Mouse (Mus musculus): ENCODE results near the gene Nol9. TPM values are rescaled to one million over a fixed set of nuclear protein-coding genes. Genes with fewer than 3 reads are reported as not detected.
"Not testable (repeated sequence)": the region's sequence is repeated elsewhere in the genome, so short reads cannot be mapped to it uniquely, and the experiment has no call there.

The Nol9 gene
- total RNA-seq, 2 experiments from 2014 or later: 19.7 to 21.3 TPM

DNA sequence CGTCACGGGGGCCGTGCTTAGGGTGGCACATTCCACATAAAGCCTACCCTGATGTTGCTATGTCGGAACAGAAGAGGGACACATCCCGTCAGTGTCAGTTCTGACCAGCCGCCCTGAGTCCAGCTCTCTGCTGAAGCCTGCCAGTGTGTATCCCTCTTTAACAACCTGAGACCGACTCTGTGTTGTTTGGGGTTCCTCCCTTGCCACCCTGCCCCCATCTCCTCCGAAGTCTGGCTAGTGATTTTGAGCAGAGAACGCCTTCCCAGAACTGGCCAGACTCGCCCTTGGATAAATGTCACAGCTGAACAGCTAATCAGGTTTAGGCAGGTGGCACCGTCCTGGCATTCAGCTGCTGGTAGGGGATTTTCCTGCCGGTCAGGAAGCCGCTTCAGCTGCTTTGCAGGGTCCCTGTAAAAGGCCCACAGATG is 28.4 kb upstream of the Nol9 start:
- DNase-seq: no peak

DNA sequence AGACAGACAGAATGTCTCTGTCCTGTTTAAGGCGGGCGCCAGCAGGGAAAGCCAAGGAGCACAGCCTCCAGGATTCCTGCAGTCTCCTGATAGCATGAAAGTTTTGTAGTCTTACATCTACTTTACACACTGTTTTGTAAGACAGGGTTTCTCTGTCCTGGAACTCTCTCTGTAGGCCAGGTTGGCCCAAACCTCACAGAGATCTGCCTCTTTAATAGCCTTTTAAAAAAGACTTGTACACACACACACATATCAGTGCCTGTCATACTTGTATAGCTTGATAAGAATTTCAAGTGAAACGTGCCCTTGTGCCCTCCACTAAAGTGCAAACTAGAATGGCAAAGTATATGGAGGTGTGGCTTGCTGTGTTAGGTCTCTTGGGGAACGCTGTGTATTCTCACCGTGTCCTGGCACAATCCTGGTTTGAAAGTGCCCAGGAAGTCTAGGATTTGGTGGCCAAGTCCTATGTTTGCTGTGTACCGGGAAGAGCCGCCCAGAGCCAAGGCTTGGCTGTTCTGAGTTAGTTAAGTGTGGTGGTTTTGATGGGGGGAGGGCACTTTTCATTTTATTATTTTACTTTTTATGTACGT is 27.9 kb upstream of the Nol9 start:
- no peak for DNase-seq

DNA sequence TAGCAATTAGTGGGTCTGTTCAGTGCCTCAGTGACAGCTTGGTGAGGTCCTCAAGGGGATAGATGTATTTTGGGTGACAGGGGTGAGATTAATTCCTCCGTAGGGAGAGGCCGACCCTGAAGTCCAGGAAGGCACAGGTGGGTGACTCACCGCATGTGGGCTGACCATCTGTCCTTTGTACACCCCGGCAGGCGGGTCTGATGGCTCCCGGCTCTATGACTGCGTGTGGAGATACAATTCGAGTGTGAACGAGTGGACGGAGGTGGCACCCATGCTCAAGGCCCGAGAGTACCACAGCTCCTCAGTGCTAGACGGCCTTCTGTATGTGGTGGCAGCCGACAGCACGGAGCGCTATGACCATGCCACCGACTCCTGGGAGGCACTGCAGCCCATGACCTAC is 27.0 kb upstream of the Nol9 start:
- DNase-seq: no peak

DNA sequence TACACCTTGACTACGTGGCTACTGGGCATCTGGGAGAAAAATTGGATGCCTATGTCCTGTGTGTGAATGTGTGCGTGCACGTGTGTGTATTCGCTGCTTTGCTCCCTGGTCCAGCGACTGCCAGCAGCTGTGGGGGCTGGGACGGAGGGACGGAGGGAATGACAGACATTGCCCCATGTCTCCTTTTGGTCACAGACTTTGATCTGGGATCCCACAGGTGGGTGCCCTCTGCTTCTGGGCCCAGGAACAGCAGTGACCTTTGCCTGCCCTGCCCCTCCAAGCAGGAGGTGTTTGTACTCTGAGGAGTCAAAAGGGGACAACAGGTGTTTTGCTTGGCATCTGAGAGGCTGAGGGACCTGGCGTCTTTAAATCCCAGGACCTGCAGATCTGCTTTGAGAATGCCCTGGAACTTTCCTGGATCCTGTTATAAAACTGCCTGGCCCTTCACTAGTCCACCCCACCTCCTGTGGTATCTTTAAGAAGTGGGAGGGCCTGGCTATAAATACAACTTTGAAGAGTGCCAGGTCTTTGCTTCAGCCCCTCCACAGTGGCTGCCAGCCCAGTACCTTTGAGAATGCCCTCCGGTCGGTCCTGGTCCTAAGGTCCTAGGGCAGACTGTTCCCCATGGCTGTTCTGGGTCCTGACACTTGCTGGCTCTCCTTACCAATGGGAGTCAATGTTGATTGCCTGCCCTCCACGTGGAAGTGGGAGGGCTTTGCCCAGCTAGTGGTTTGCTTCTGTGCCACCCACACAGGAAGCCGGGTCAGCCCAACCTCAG is 25.9 kb upstream of the Nol9 start:
- DNase-seq: no peak

DNA sequence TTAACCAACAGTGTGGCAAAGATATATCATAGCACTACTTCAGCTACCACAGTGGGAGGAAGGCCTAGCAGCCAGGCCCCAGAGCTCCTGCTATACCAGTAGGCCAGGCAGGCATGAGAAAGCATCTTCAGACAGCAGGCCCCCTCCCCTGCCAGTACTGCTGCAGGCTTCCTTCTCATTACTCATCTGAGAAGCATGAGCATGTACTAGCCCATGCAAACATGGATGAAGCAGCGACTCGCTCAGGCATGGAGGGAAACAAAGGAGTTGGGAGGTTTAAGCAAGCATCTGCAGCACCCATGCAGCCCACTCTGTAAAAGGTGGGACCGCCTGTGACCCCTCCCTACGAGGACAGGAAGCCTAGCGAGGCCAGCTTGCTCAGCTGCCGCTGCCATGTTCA is 20.0 kb upstream of the Nol9 start:
- DNase-seq: no peak

DNA sequence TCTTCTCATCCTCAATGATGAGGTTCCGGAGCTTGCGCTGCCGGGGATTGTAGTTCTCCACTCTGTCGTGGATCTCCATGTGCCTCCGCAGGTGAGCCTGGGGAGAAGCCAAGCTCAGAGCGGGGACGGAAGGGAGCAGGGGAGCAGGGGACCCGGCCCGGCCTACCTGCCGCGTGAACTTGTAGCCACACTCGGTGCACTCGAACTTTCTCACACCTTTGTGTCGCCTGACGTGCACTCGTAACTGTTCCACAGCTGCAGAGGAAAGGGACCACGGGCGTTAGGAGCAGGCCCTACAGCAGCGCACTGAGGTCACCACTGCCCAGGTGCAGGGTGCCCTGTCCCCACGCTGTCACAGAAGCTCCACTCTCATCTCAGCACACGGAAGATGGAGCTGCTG is 19.1 kb upstream of the Nol9 start:
- DNase-seq: no peak

DNA sequence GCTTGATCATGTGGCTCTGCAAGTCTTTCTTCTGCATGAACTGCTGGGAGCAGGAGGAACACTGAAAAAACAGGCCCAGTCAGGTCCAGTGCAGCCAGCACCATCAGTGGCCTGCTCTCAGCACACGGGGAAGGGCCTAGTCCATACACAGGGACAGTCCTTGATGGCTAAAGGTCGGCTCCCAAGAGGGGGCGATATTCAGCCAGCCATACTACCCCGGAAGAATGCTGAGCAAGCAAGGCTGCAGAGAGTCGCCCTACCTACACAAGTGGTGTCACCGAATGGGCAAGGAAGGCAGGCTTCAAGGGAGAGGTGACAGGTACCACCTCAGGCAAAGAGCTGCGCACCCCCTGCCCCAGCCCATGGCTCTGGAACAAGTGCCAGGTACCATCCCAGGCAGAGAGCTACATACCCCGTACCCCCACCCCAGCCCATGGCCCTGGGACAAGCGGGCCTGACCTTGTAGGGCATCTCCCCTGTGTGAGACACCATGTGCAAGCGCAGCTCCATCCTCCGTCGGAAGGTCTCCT is 17.5 kb upstream of the Nol9 start:
- DNase-seq: no peak

DNA sequence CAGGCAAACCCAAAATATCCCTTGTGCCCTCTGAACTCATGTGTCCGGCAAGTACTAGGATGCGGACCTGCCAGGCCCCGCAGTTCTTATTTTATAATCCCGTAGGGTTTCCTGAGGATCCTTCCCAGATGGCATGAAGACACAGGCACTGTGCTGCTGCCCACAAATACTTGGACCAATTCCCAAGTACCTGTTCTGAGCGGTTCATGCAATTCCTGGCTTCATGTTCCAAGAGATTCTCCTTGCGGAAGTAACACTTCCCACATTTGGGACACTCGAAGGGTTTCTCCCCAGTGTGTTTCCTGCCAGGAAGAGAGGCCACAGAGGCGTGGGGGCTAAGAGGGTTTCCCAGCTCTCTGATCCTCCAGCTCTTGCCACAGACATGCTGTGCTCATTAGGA is 16.6 kb upstream of the Nol9 start:
- DNase-seq: no peak

DNA sequence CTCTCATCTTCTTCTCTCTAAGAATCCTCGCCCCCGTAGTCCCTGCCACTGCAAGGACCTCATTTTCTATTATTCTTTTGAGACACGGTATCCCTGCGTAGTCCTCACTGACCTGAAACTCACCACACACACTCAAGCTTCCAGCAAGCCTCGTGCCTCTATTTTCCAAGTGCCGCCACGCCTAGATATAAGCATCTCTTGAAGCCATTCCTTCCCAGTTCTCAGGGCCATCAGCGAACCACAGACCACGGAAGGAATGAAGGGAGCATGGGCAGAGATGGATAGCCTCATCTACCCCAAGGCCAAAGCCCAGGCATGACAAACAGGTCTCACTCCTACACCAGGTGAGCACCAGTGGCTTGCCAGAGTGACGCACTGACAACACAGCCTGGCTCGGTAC is 14.6 kb upstream of the Nol9 start:
- DNase-seq: no peak

DNA sequence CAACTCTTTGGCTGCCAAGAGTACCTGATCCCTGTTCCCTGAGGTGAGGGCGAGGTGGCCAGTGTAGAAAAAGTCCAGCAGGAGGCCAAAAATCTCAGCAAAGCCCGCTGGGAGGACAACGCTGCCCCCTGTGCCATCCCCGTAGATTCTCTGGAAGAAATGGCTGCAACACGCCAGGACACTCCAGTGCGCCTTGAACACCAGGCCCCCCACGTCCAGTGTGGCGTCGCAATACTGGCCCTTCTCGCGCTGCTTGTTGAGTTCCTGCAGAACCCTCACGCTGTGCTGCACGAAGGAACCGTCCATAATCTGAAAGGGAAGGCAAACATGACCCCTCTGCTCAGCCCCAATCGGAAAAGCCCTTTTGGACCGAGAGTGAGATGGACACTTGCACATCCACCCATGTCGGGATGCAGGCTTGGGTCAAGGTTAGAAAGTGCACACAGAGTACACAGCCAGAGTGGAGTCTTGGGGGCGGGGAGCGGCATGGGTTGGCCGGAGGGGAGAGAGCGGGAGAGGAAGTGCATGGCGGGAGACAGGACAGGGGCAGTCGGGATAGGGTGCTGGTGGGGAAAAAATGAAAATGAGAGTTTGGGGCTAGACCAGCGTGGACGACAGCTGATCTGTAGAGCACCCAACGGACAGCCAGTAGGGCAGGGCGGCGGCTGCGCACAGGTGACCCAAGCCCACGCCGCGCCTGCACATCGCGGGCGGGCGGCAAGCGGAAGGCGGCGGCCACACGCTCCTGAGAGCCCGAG is 12.2 kb upstream of the Nol9 start:
- no peak for DNase-seq

DNA sequence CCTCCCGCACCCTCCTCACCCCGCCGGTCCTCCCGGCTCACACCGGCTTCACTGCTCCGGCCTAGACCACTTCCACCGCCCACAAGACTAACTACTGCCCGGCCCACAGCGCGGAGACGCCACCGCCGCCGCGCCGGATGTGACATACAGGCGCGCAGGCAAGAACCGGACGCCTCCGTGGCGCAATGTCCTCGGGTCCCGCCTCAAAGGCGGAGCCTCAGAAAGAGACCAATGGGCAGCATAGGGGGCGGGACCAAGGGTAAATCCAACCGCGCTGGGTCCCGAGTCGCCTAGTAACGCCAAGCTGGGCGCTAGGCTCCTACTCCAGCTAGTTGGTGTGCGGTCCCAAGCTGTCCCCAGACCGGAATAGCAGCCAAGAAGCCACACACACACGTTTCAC is 11.6 kb upstream of the Nol9 start, which contains the start of gene Zbtb48:
TSS of gene Zbtb48 (minus strand) at position 148 of the 400 bp plus-strand sequence.
- DNase-seq: peak; percentile 95 to 96

DNA sequence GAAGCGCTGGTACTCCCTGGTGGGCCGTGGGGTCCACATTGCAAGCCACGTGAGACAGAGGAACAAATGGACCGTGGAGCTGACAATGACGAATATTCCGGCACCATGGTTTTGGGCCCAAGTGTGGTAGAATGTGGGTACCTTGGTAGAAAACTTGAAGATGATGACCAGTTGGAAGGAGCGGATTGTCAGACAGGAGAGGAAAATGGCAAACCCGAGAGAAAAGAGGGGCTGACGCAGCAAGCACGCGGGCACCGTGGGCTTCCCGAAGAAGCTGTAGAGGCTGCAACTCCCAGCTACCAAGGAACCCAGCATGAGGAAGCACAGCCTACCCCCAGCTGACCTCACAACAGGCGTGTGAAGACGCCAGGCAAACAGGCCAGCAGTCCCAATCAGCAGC is 10.7 kb upstream of the Nol9 start:
- no peak for DNase-seq

DNA sequence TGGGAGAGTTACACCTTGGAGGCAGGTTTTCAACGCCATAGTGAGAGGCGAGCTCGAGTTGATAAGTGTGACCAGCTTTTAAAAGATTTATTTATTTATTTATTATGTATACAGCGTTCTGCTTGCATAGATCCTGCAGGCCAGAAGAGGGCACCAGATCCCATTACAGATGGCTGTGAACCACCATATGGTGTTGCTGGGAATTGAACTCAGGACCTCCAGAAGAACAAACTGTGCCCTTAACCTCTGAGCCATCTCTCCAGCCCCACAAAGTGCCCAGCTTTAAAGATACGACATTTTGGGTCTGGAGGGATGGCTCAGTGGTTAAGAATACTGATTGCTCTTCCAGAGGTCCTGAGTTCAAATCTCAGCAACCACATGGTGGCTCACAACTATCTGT is 10.0 kb upstream of the Nol9 start:
- DNase-seq: no peak

DNA sequence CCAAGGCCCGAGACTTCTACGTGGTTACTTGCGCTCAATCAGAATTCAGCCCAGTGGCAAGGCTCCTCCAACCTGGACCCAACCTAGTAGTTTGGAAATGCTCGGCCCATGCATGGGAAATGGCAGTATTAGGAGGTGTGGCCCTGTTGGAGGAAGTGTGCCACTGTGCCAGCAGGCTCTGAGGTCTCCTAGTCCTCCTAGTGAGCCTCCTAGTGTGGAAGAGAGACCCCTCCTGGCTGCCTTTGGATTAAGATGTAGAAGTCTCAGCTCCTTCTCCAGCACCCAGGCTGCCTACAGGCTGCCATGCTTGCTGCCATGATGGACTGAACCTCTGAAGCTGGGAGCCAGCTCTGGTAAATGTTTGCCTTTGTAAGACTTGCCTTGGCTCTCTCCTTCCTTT is 9.1 kb upstream of the Nol9 start:
- DNase-seq: no peak

DNA sequence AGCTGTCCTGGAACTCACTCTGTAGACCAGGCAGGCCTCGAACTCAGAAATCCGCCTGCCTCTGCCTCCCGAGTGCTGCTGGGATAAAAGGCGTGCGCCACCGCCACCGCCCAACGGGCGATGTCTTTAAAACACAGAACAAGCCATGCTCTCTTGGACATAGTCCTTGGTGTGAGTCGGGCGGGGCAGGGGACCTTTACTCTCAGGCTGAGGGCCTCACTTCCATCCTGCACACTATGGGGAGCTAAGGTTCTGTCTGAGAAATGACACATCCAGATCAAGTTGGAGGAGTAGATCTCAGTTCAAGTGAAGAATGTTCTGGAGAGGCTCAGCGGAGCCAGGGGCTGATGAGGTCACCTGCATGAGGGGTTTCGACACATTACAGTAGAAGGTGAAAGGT is 6.2 kb upstream of the Nol9 start:
- DNase-seq: no peak

DNA sequence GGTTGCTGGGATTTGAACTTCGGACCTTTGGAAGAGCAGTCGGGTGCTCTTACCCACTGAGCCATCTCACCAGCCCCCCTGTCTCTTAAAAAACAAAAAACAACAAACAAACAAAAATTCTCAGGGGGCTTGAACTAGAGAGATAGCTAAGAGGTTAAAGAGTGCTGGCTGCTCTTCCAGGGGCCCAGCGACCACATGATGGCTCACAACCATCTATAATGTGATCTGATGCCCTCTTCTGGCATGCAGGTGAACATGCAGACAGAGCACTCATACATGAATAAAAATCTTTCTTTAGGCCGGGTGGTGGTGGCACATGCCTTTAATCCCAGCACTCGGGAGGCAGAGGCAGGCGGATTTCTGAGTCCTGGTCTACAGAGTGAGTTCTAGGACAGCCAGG is 2.7 kb upstream of the Nol9 start:
- not testable (repeated sequence) for DNase-seq

DNA sequence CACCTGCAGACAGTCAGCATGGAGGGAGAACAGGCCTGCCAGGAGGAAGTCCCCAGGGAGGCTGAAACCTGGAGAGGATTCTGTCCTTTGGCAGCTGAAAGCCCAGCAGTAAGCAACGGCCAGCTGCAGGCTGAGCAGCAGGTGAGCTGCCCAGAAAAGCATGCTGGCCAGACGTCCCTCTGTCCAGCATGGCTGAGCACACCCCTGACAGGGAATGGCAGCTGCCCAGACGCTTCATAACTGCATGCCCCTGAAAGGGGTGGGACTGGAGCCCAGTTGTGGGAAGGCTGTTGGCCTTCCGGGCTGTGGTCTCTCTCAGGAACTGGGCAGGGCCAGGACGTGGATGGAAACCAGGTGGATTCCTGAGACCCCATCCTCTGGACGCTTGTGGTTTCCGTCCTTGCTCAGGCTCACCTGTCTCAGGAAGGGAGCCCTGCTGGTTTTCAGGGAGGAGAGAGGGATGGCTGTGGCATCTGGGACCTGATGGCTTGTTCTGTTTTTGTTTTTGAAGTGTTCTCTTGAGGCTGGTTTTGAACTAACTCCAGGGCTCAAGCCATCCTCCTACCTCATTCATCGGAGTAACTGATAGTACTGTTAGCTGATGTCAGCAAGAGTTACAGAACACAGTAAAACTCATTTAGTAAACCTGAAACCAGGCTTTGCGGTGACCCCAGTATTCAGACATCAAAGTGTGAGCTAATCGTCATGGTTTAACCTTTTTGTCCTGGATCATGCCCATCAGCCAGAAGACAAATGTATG is 716 bp upstream of the Nol9 start, which contains the start of gene Tas1r1:
TSS of gene Tas1r1 (minus strand) at position 344 of the 760 bp plus-strand sequence.
- no peak for DNase-seq

DNA sequence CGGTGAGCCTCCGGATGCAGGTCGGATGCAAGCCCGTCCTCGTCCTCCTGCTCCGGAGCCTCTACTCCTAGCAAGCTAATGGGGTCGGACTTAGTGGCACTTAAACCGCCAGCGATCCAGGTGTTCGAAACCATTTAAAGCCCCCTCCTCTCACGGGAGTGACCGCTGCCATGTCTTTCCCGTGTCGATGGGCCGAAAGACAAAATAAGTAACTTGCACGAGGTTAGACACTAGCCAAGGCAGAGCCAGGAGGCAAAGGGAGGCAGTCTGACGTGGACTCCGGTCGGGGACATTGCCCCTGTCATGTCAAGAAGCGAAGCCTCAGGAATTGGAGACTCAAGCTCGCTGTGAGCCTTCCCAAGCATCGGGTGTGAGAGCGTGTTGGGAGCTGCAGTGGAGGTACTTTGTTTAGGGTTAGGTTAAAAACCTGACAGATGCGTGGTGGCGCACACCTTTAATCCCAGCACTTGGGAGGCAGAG is 750 bp downstream of the Nol9 start:
- DNase-seq: no peak

DNA sequence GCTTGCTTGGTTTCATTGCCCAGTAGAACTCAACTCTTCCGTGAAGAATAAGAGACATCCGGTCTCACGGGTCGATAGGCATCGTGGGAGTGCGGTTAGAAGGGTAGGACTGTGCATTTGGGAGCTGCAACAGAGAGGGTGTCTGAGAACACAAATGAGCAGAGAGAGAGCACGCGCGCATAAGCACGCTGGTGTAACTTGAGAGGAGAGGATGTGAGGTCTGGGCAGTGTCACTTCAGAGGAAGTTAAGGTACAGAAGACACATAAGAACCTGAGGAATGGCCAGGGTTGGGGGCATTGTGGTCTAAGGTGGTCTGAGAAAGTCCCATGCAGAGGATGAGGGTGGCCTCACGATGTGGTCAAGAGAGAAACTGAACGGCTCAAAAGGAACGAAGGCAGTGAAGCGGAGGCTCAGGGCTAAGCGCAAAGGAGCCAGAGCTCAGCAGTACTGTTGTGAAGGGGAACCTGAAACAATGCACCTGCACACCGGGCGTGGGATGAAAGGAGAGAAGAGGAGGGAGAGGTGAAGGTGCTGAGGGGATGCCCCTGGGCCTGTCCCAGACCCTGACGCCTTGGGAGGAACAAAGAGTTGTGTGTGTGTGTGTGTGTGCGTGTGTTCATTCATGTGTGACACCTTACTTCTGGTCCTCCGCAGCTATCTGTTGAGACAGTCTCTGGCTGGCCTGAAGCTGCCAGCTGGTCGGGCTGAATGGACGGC is 3.0 kb downstream of the Nol9 start:
- no peak for DNase-seq

DNA sequence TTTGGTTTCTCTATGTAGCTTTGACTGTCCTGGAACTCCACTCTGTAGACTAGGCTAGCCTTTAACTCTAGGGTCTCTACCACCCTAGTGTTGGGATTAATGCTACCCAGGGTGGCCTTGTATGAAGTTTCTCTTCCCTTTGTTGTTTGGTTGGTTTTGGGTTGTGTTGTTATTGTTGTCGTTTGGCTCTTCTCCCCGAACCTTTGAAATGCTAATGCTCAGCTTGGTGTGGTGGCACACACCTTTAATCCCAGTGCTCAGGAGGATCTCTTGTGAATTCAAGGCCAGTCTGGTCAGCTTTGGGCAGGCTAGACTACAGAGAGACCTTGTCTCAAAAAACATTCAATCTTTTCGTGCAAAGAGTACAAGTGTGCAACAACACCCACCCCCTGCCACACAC is 4.0 kb downstream of the Nol9 start:
- DNase-seq: no peak

DNA sequence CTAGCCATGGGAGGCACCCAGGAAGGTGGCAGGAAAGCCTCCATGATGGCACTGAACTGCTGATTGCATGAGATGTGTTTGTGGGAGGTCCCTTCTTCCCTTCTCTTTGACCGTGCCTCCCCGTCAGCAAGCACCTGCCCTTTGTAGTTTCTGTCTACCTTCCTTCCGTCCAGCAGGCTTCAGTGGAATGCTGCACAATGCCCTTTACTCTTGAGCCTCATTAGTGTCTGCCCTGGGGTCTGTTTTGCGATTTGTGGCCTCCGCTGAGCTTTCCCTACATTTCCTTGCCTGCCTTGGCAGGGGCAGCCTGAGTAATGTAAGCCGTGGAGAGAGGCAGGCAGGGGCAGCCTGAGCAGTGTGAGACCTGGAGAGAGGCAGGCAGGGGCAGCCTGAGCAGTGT is 5.5 kb downstream of the Nol9 start:
- DNase-seq: no peak

Data from layer of hippocampus, postnatal 36 days (tissue).